Mouse (Mus musculus) liver, postnatal 0 days (tissue): ENCODE data around the gene Steap2. TPM values are rescaled to one million over a fixed set of nuclear protein-coding genes. Genes with fewer than 3 reads are reported as not detected.

Experiments
- ATAC-seq: fragments of 200-750 bp; cut with Nextera tagmentation; 2 replicates; pipeline ENCODE4 v1.8.0; 2017; ENCODE audit warnings: mild to moderate bottlenecking, moderate library complexity
- DNase-seq: peaks from one replicate; pipeline ENCODE4 v3.0.0-alpha.2; 2016
- H3K27ac ChIP-seq: fragments of 300-500 bp; sonication (generic); 2 replicates; pipeline ENCODE4 v1.5.1; 2014; ENCODE audit warnings: antibody characterized with exemption, moderate library complexity, mild to moderate bottlenecking, low read depth
- H3K27me3 ChIP-seq: fragments of 300-500 bp; sonication (generic); 2 replicates; pipeline ENCODE4 v1.6.1; 2014; ENCODE audit warnings: low read length, control low read depth, mixed read lengths; ENCODE audit not compliant: insufficient read depth
- H3K36me3 ChIP-seq: fragments of 300-500 bp; sonication (generic); replicated peaks from 2 replicates; pipeline ENCODE4 v1.6.1; 2014; ENCODE audit warnings: mild to moderate bottlenecking, control low read depth, low read length, moderate library complexity, mixed read lengths; ENCODE audit not compliant: insufficient read depth
- H3K4me1 ChIP-seq: fragments of 300-500 bp; sonication (generic); 2 replicates; pipeline ENCODE4 v1.6.1; 2014; ENCODE audit warnings: antibody characterized with exemption, mild to moderate bottlenecking, control low read depth; ENCODE audit not compliant: insufficient read depth
- H3K4me2 ChIP-seq: fragments of 300-500 bp; sonication (generic); 2 replicates; pipeline ENCODE4 v1.6.1; 2014; ENCODE audit warnings: low read depth, mild to moderate bottlenecking, low read length, moderate library complexity, mixed read lengths
- H3K4me3 ChIP-seq: fragments of 300-500 bp; sonication (generic); 2 replicates; pipeline ENCODE4 v1.5.1; 2014; ENCODE audit warnings: low read depth, low read length
- H3K9ac ChIP-seq: fragments of 300-500 bp; sonication (generic); replicated peaks from 2 replicates; pipeline ENCODE4 v1.6.1; 2014; ENCODE audit warnings: mild to moderate bottlenecking, moderate library complexity
- H3K9me3 ChIP-seq: fragments of 300-500 bp; sonication (generic); 2 replicates; pipeline ENCODE4 v1.6.1; 2016; ENCODE audit warnings: mild to moderate bottlenecking, control low read depth, low read length, mixed read lengths
- CTCF ChIP-seq: sonication (generic); IDR thresholded peaks from 2 replicates; pipeline ENCODE4 v1.5.1; 2016; ENCODE audit warnings: antibody characterized with exemption, low read depth
- EP300 ChIP-seq: IDR thresholded peaks from 2 replicates; pipeline ENCODE4 v1.6.1; 2016; ENCODE audit warnings: antibody characterized with exemption, low read depth, mild to moderate bottlenecking
- WGBS: fragments of 180-500 bp; shearing (Covaris S2); extraction: QIAGEN DNeasy Blood & Tissue Kit; methylation state at CpG from one replicate; pipeline ENCODE4 v1.1.7; 2014; ENCODE audit not compliant: insufficient replicate concordance; 5-methylcytosine and 5-hydroxymethylcytosine counted together
- polyA plus RNA-seq: library from polyadenylated mRNA; unstranded; fragments of >200 nt; fragmentation: Nextera tagmentation; extraction: Ambion mirVana; gene quantifications from 2 replicates; pipeline ENCODE4 v1.2.1, GENCODE M21; 2015

Steap2 gene
- polyA plus RNA-seq, 1 experiment from 2014 or later = 5.1 TPM

- no peak overlapping the region for H3K9ac ChIP-seq
- H3K4me3 ChIP-seq = no peak overlapping the region
- 23% methylated on average over 2 of the region's 2 CpGs for WGBS
- H3K27ac ChIP-seq = no peak overlapping the region
- H3K4me1 ChIP-seq = peaks cover 5% of the 10 kb centered on the region; the same call in 1 of the 2 replicates
- ATAC-seq (no peak), DNase-seq (no peak)
- no peak overlapping the region for H3K4me2 ChIP-seq
- TF ChIP-seq CTCF (no peak), EP300 (no peak)
- no peaks in the 10 kb centered on the region for H3K9me3 ChIP-seq
- H3K27me3 ChIP-seq = no peaks in the 10 kb centered on the region
- H3K36me3 ChIP-seq = no peaks in the 10 kb centered on the region
These were observed 35.7 kb downstream of the Steap2 start for GRCm38 (mm10) chr5:5658680-5659079.

DNA sequence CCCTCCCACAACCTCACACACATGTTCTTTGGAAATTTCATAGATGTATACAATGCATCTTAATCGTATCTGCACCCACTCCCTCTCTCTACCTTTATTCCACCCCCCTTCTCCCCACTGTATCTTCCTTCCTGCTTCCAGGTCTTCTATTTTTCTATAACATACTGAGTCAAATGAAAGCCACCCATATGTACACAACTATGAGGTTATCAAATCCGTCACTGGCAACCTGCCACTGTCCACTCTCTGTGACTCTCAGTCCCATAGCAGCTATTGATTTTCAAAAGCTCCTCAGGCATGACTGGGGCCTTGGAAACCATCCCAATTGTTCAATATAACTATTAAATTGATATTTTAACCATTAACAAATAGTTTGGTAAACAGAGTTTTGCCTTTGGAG, 36.4 kb downstream of the Steap2 start:
- Histone ChIP-seq H3K36me3 (no peaks in the 10 kb centered on the region), H3K27me3 (no peaks in the 10 kb centered on the region), H3K4me2 (no peak overlapping the region), H3K9ac (no peak overlapping the region), H3K4me1 (0 out of 2 replicates have a peak, but pooled peaks cover 4% of the 10 kb centered on the region), H3K9me3 (no peaks in the 10 kb centered on the region), H3K27ac (no peak overlapping the region), H3K4me3 (no peak overlapping the region)
- ATAC-seq (peak; percentile 31; the same call in 1 of the 2 replicates), DNase-seq (peak; percentile 44)
- WGBS = 67% methylated on average over 2 of the region's 2 CpGs
- TF ChIP-seq EP300 (no peak), CTCF (no peak)

- H3K27ac ChIP-seq = no peak overlapping the region
- H3K9me3 ChIP-seq = no peaks in the 10 kb centered on the region
- TF ChIP-seq EP300 (peak; percentile 50), CTCF (no peak)
- WGBS = 50% methylated on average over 6 of the region's 6 CpGs
- no peak overlapping the region for H3K4me2 ChIP-seq
- no peak overlapping the region for H3K4me3 ChIP-seq
- H3K27me3 ChIP-seq = no peaks in the 10 kb centered on the region
- no peaks in the 10 kb centered on the region for H3K36me3 ChIP-seq
- ATAC-seq (peak; percentile 72), DNase-seq (peak; percentile 19)
- no peak overlapping the region for H3K9ac ChIP-seq
- no peaks in the 10 kb centered on the region for H3K4me1 ChIP-seq
These were observed 45.4 kb downstream of the Steap2 start for GRCm38 (mm10) chr5:5648817-5649569.

GRCm38 (mm10) chr5:5646173-5646572, 48.2 kb downstream of the Steap2 start:
- DNase-seq = no peak
- peak; percentile 45; the same call in 1 of the 2 replicates for TF ChIP-seq CTCF
- no peak for TF ChIP-seq EP300
- H3K36me3 ChIP-seq = no peaks in the 10 kb centered on the region
- H3K4me3 ChIP-seq = no peak overlapping the region
- no peaks in the 10 kb centered on the region for H3K4me1 ChIP-seq
- no peaks in the 10 kb centered on the region for H3K9me3 ChIP-seq
- H3K27me3 ChIP-seq = no peaks in the 10 kb centered on the region
- WGBS = 4% methylated on average over 1 of the region's 1 CpGs
- H3K27ac ChIP-seq = no peak overlapping the region
- no peak for ATAC-seq
- H3K9ac ChIP-seq = no peak overlapping the region
- no peak overlapping the region for H3K4me2 ChIP-seq

DNA sequence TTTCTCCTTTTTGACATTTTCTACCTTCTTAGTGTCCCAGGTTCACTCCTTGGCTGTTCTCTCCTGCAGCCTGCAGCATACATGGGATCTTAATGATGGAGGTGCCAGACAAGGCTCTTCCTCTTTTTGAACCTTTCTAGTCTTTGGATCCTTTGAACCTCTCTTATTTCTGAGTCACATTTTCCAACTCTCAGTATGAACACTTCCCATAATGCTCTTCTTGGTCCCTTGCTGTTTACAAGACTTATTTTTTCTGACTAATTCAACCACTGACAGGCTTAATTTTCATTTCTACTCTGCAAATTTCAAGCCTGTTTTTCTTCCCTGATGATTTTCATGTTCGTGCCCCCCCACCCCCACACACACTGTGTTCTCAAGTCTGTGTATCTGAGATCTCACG, 55.9 kb downstream of the Steap2 start:
- Histone ChIP-seq H3K27me3 (no peaks in the 10 kb centered on the region), H3K9ac (no peak overlapping the region), H3K4me3 (no peak overlapping the region), H3K27ac (no peak overlapping the region), H3K4me1 (no peaks in the 10 kb centered on the region), H3K36me3 (no peaks in the 10 kb centered on the region), H3K9me3 (no peaks in the 10 kb centered on the region), H3K4me2 (no peak overlapping the region)
- WGBS = 57% methylated on average over 2 of the region's 2 CpGs
- TF ChIP-seq EP300 (no peak), CTCF (no peak)
- ATAC-seq (no peak), DNase-seq (no peak)

DNA sequence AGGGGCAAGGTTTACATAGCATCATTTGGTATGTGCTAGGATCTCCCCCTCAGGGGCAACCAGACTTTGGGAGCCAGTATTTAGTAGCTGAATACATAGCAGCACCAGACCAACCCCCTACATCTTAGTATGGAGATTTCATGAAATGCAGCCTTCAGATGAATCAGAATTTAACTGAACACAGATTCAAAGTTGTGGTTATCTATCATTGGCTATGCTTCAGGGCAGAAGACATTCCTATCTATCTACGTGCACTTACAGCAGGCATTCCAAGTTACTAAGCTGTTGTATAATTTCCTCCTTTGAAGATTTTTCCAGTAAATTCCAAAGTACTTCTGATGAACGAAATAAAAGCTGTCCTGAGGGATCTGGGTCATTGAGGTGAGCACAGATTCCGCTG, 68.9 kb downstream of the Steap2 start:
- H3K9me3 ChIP-seq = no peaks in the 10 kb centered on the region
- no peak overlapping the region for H3K9ac ChIP-seq
- 69% methylated on average over 3 of the region's 3 CpGs for WGBS
- DNase-seq (no peak), ATAC-seq (no peak)
- H3K4me3 ChIP-seq = no peak overlapping the region
- H3K4me1 ChIP-seq = no peaks in the 10 kb centered on the region
- H3K4me2 ChIP-seq = no peak overlapping the region
- H3K27ac ChIP-seq = no peak overlapping the region
- H3K27me3 ChIP-seq = no peaks in the 10 kb centered on the region
- H3K36me3 ChIP-seq = no peaks in the 10 kb centered on the region
- TF ChIP-seq CTCF (no peak), EP300 (no peak)
